Mouse (Mus musculus): ENCODE measurements around the gene Foxred2.

Foxred2 gene

GRCm38 (mm10) chr15:77956404-77956901 is at the start of gene Foxred2:
Gene Foxred2, minus strand, starts transcription at chr15:77956722.
- peak; percentile 89 for DNase-seq

- peak; percentile 40 for DNase-seq
Observed at GRCm38 (mm10) chr15:78003929-78004328, 47.4 kb upstream of the Foxred2 start.

- no peak for DNase-seq
Observed at GRCm38 (mm10) chr15:78001400-78001799, 44.9 kb upstream of the Foxred2 start.

GRCm38 (mm10) chr15:77988541-77988940 is 32.0 kb upstream of the Foxred2 start:
- no peak for DNase-seq

- DNase-seq: no peak
Observed at GRCm38 (mm10) chr15:77983391-77983790, 26.9 kb upstream of the Foxred2 start.

- peak; percentile 54 for DNase-seq
Observed at GRCm38 (mm10) chr15:77982195-77982939, 25.8 kb upstream of the Foxred2 start.

GRCm38 (mm10) chr15:77981181-77981680 is 24.7 kb upstream of the Foxred2 start:
- DNase-seq: no peak

GRCm38 (mm10) chr15:77979427-77979865 is 22.9 kb upstream of the Foxred2 start:
- DNase-seq: no peak

GRCm38 (mm10) chr15:77977663-77978062 is 21.1 kb upstream of the Foxred2 start:
- DNase-seq: no peak

GRCm38 (mm10) chr15:77974165-77974841 is 17.8 kb upstream of the Foxred2 start:
- no peak for DNase-seq

- peak; percentile 99 for DNase-seq
Observed at GRCm38 (mm10) chr15:77970470-77971292, 14.2 kb upstream of the Foxred2 start, which contains the start of gene Eif3d. Gene Eif3d, minus strand, starts transcription at chr15:77970813.

GRCm38 (mm10) chr15:77969940-77970469 is 13.5 kb upstream of the Foxred2 start:
- no peak for DNase-seq

GRCm38 (mm10) chr15:77965117-77965528 is 8.6 kb upstream of the Foxred2 start:
- no peak for DNase-seq

GRCm38 (mm10) chr15:77962447-77962846 is 5.9 kb upstream of the Foxred2 start:
- DNase-seq: no peak

GRCm38 (mm10) chr15:77960693-77961092 is 4.2 kb upstream of the Foxred2 start:
- no peak for DNase-seq

- DNase-seq: no peak
Observed at GRCm38 (mm10) chr15:77958071-77958470, 1.5 kb upstream of the Foxred2 start.

GRCm38 (mm10) chr15:77957625-77958024 is 1.1 kb upstream of the Foxred2 start:
- no peak for DNase-seq

GRCm38 (mm10) chr15:77955440-77956403 is 800 bp downstream of the Foxred2 start:
- DNase-seq: peak; percentile 29

GRCm38 (mm10) chr15:77954362-77954761 is 2.2 kb downstream of the Foxred2 start:
- no peak for DNase-seq

GRCm38 (mm10) chr15:77952921-77953320 is 3.6 kb downstream of the Foxred2 start:
- no peak for DNase-seq

GRCm38 (mm10) chr15:77949061-77949460 is 7.5 kb downstream of the Foxred2 start:
- DNase-seq: peak; percentile 74
